Mouse (Mus musculus): Measurements from ENCODE around the gene Stx16. TPM values are rescaled to one million over a fixed set of nuclear protein-coding genes. Genes with fewer than 3 reads are reported as not detected.

Stx16 gene
- polyA plus RNA-seq, 1 experiment = 57.3 TPM

GRCm38 (mm10) chr2:174081833-174082232 lies 5.7 kb downstream of the Stx16 start:
- Histone ChIP-seq H3K27me3 (ENCODE audit: control insufficient read depth, insufficient read depth, low read length, poor library complexity, severe bottlenecking) (no peaks in the 10 kb centered on the region), H3K36me3 (ENCODE audit: control insufficient read depth, insufficient read depth, low read length, poor library complexity, severe bottlenecking) (no peaks in the 10 kb centered on the region; the same call in 1 of the 2 replicates), H3K27ac (ENCODE audit: insufficient read depth, low read length) (no peak overlapping the region), H3K9me3 (replicated peaks; ENCODE audit: control insufficient read depth, insufficient read depth, low read length, poor library complexity, severe bottlenecking) (no peaks in the 10 kb centered on the region), H3K4me1 (ENCODE audit: control insufficient read depth, insufficient read depth, low read length) (no peaks in the 10 kb centered on the region), H3K9ac (ENCODE audit: low read depth, poor library complexity, severe bottlenecking) (no peak overlapping the region), H3K4me3 (ENCODE audit: low read depth, low read length) (no peak overlapping the region)
- TF ChIP-seq CTCF (IDR thresholded peaks at IDR 0.05; ENCODE audit: low read depth, low read length) (no peak), POLR2A (IDR thresholded peaks at IDR 0.05; ENCODE audit: insufficient read depth, low read length) (no peak), EP300 (IDR thresholded peaks at IDR 0.05; ENCODE audit: insufficient read depth, low read depth, low read length) (no peak)

- TF ChIP-seq EP300 (IDR thresholded peaks at IDR 0.05; ENCODE audit: insufficient read depth, low read depth, low read length) (no peak), POLR2A (IDR thresholded peaks at IDR 0.05; ENCODE audit: insufficient read depth, low read length) (no peak), CTCF (IDR thresholded peaks at IDR 0.05; ENCODE audit: low read depth, low read length) (no peak)
- no peaks in the 10 kb centered on the region for H3K27me3 ChIP-seq (ENCODE audit: control insufficient read depth, insufficient read depth, low read length, poor library complexity, severe bottlenecking)
- H3K4me1 ChIP-seq (ENCODE audit: control insufficient read depth, insufficient read depth, low read length) = no peaks in the 10 kb centered on the region
- no peaks in the 10 kb centered on the region; the same call in 1 of the 2 replicates for H3K36me3 ChIP-seq (ENCODE audit: control insufficient read depth, insufficient read depth, low read length, poor library complexity, severe bottlenecking)
- no peak overlapping the region for H3K9ac ChIP-seq (ENCODE audit: low read depth, poor library complexity, severe bottlenecking)
- H3K4me3 ChIP-seq (ENCODE audit: low read depth, low read length) = no peak overlapping the region
- no peak overlapping the region for H3K27ac ChIP-seq (ENCODE audit: insufficient read depth, low read length)
- H3K9me3 ChIP-seq (replicated peaks; ENCODE audit: control insufficient read depth, insufficient read depth, low read length, poor library complexity, severe bottlenecking) = no peaks in the 10 kb centered on the region
Observed at GRCm38 (mm10) chr2:174082380-174082918, 6.3 kb downstream of the Stx16 start.

DNA sequence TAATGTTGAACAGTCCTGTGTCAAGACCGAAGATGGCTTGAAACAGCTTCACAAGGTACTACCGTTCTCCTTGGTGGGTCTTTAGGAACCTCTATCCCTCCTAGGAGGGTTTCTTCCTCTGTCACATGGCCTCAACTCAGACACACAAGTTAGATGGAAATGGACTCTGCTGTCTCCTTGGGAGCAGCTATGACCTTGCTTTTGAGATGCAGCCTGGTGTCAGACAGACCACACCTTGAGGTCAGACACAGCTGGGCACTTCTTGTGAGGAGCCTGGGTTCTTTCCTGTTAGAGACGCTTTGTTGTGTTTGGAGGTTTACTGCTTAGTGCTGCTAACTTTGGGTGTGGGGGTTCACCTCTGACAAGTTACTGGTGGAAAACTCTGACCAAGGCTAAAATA lies 19.0 kb downstream of the Stx16 start:
- Histone ChIP-seq H3K36me3 (ENCODE audit: control insufficient read depth, insufficient read depth, low read length, poor library complexity, severe bottlenecking) (peaks cover 18% of the 10 kb centered on the region), H3K9me3 (replicated peaks; ENCODE audit: control insufficient read depth, insufficient read depth, low read length, poor library complexity, severe bottlenecking) (no peaks in the 10 kb centered on the region), H3K4me1 (ENCODE audit: control insufficient read depth, insufficient read depth, low read length) (no peaks in the 10 kb centered on the region), H3K4me3 (ENCODE audit: low read depth, low read length) (no peak overlapping the region), H3K27me3 (ENCODE audit: control insufficient read depth, insufficient read depth, low read length, poor library complexity, severe bottlenecking) (no peaks in the 10 kb centered on the region), H3K27ac (ENCODE audit: insufficient read depth, low read length) (no peak overlapping the region), H3K9ac (ENCODE audit: low read depth, poor library complexity, severe bottlenecking) (no peak overlapping the region)
- TF ChIP-seq POLR2A (IDR thresholded peaks at IDR 0.05; ENCODE audit: insufficient read depth, low read length) (no peak), EP300 (IDR thresholded peaks at IDR 0.05; ENCODE audit: insufficient read depth, low read depth, low read length) (0 out of 2 replicates have a peak, but pooled peaks have one; percentile 10)

DNA sequence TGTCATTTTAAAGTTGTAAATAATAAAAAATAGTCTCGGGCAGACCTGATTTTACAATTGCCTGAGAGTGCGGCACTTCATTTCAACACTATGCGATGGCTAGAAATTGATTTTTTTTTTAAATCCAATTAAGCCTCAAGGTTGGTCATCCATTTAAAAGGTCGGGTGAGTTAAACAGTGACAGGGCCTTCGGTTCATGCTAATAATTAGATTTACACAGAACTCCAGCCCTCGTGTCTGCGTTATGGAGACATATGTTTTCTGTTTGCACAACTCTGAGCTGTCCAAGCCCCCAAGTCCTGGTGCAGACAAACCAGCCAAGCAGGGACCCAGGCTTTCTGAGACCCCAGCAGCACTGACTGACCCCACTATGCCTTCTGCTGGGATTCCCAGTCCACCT lies 26.3 kb downstream of the Stx16 start:
- Histone ChIP-seq H3K4me1 (ENCODE audit: control insufficient read depth, insufficient read depth, low read length) (no peaks in the 10 kb centered on the region), H3K9ac (ENCODE audit: low read depth, poor library complexity, severe bottlenecking) (no peak overlapping the region), H3K4me3 (ENCODE audit: low read depth, low read length) (no peak overlapping the region), H3K36me3 (ENCODE audit: control insufficient read depth, insufficient read depth, low read length, poor library complexity, severe bottlenecking) (peaks cover 7% of the 10 kb centered on the region; the same call in 1 of the 2 replicates), H3K9me3 (replicated peaks; ENCODE audit: control insufficient read depth, insufficient read depth, low read length, poor library complexity, severe bottlenecking) (no peaks in the 10 kb centered on the region), H3K27ac (ENCODE audit: insufficient read depth, low read length) (no peak overlapping the region), H3K27me3 (ENCODE audit: control insufficient read depth, insufficient read depth, low read length, poor library complexity, severe bottlenecking) (no peaks in the 10 kb centered on the region)
- TF ChIP-seq CTCF (IDR thresholded peaks at IDR 0.05; ENCODE audit: low read depth, low read length) (no peak), POLR2A (IDR thresholded peaks at IDR 0.05; ENCODE audit: insufficient read depth, low read length) (no peak), EP300 (IDR thresholded peaks at IDR 0.05; ENCODE audit: insufficient read depth, low read depth, low read length) (no peak)

DNA sequence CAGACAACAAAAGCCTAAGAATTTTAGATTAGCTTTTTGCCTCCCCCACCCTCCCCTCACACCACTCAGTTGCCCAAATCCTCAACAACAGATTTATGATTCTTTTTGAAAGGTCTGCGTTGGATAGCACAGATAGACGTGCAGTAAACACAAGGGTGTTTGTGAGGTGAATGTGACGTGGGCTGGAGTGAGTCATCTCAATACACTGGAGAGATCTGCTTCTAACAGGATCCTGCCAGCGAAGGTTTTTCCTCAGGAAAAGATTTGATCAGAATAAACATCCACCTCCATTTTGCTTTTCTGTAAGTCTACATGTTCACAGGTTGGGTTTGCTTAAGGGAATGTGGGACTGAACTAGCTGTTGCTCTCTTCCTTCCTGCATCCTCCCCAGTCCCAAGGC lies 27.4 kb downstream of the Stx16 start:
- H3K4me1 ChIP-seq (ENCODE audit: control insufficient read depth, insufficient read depth, low read length) = no peaks in the 10 kb centered on the region
- H3K27ac ChIP-seq (ENCODE audit: insufficient read depth, low read length) = no peak overlapping the region
- H3K27me3 ChIP-seq (ENCODE audit: control insufficient read depth, insufficient read depth, low read length, poor library complexity, severe bottlenecking) = no peaks in the 10 kb centered on the region
- no peak for TF ChIP-seq CTCF (IDR thresholded peaks at IDR 0.05; ENCODE audit: low read depth, low read length)
- TF ChIP-seq EP300 (IDR thresholded peaks at IDR 0.05; ENCODE audit: insufficient read depth, low read depth, low read length) = no peak
- TF ChIP-seq POLR2A (IDR thresholded peaks at IDR 0.05; ENCODE audit: insufficient read depth, low read length) = no peak
- 0 out of 2 replicates have a peak, but pooled peaks cover 2% of the 10 kb centered on the region for H3K36me3 ChIP-seq (ENCODE audit: control insufficient read depth, insufficient read depth, low read length, poor library complexity, severe bottlenecking)
- H3K9ac ChIP-seq (ENCODE audit: low read depth, poor library complexity, severe bottlenecking) = no peak overlapping the region
- no peak overlapping the region for H3K4me3 ChIP-seq (ENCODE audit: low read depth, low read length)
- no peaks in the 10 kb centered on the region for H3K9me3 ChIP-seq (replicated peaks; ENCODE audit: control insufficient read depth, insufficient read depth, low read length, poor library complexity, severe bottlenecking)

DNA sequence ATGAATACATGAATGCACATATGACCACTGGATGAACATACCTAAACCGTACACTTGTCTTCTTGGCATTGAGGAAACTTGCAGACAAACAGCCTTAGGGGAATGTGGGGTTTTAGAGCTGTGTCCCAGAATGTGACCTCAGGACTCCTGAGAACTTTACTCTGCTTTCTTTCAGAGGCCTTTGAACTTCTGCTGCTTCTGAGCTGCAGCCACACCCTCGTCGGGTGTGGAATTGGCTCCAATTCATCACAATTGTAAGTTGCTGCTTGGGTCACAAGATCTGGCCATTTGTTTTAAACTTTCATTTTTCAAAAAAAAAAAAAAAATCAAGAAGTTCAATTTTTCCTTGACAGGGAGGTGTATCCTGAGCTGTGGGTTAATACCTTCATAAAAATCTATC lies 31.3 kb downstream of the Stx16 start:
- no peaks in the 10 kb centered on the region for H3K4me1 ChIP-seq (ENCODE audit: control insufficient read depth, insufficient read depth, low read length)
- no peak overlapping the region for H3K4me3 ChIP-seq (ENCODE audit: low read depth, low read length)
- H3K27me3 ChIP-seq (ENCODE audit: control insufficient read depth, insufficient read depth, low read length, poor library complexity, severe bottlenecking) = no peaks in the 10 kb centered on the region
- no peak for TF ChIP-seq POLR2A (IDR thresholded peaks at IDR 0.05; ENCODE audit: insufficient read depth, low read length)
- no peak for TF ChIP-seq CTCF (IDR thresholded peaks at IDR 0.05; ENCODE audit: low read depth, low read length)
- no peak for TF ChIP-seq EP300 (IDR thresholded peaks at IDR 0.05; ENCODE audit: insufficient read depth, low read depth, low read length)
- H3K9ac ChIP-seq (ENCODE audit: low read depth, poor library complexity, severe bottlenecking) = no peak overlapping the region
- H3K9me3 ChIP-seq (replicated peaks; ENCODE audit: control insufficient read depth, insufficient read depth, low read length, poor library complexity, severe bottlenecking) = no peaks in the 10 kb centered on the region
- no peak overlapping the region for H3K27ac ChIP-seq (ENCODE audit: insufficient read depth, low read length)
- no peaks in the 10 kb centered on the region for H3K36me3 ChIP-seq (ENCODE audit: control insufficient read depth, insufficient read depth, low read length, poor library complexity, severe bottlenecking)
